Mouse (Mus musculus): ENCODE data around the gene Pspc1.

Pspc1 gene

GRCm38 (mm10) chr14:56697836-56698235, 80.3 kb downstream of the Pspc1 start:
- DNase-seq (ENCODE audit: low spot score in 2 of 2) = no peak

- DNase-seq (ENCODE audit: low spot score in 2 of 2) = no peak
Observed at GRCm38 (mm10) chr14:56695495-56695894, 82.6 kb downstream of the Pspc1 start.

GRCm38 (mm10) chr14:56689766-56690165, 88.3 kb downstream of the Pspc1 start:
- no peak for DNase-seq (ENCODE audit: low spot score in 2 of 2)

- DNase-seq (ENCODE audit: low spot score in 2 of 2) = no peak
Observed at GRCm38 (mm10) chr14:56689116-56689515, 89.0 kb downstream of the Pspc1 start.

- DNase-seq (ENCODE audit: low spot score in 2 of 2) = no peak
Observed at GRCm38 (mm10) chr14:56685426-56685825, 92.7 kb downstream of the Pspc1 start.

Data from frontal cortex, postnatal 14 days (tissue).